Mouse (Mus musculus): ENCODE measurements around the gene Acox1. TPM values are rescaled to one million over a fixed set of nuclear protein-coding genes. Genes with fewer than 3 reads are reported as not detected.

Acox1 gene
- total and polyA plus RNA-seq, 2 experiments from 2014 or later: 66.1 to 116 TPM

DNA sequence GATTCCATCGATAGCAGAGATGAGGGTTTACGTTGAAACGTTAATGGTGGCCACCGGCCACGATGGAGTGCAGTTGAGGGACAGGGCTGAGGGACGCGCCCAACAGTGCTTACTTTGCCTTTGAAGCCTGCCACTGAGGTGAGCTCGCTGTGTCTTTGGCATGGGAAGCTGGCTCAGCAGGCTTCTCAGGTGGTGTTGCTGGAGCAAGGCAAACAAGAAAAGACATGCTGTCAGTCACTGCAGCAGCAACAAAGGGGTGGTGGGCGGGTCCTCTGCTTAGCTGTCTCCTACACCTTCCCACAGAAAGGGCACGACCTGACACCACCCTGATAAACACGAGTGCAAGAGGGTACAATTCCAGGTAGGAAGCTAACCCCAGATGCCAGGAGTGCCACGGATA lies 37.5 kb downstream of the Acox1 start:
- H3K9ac ChIP-seq (replicated peaks; ENCODE audit: low read length, poor library complexity, severe bottlenecking): no peak overlapping the region
- H3K36me3 ChIP-seq (ENCODE audit: insufficient read depth, low read length): peaks cover 31% of the 10 kb centered on the region
- H3K4me3 ChIP-seq (ENCODE audit: low read depth, low read length): no peak overlapping the region
- ATAC-seq (ENCODE audit: low FRiP score): no peak
- H3K9me3 ChIP-seq (ENCODE audit: low read length): no peaks in the 10 kb centered on the region
- H3K27me3 ChIP-seq (ENCODE audit: insufficient read depth, low read length): no peaks in the 10 kb centered on the region
- no peaks in the 10 kb centered on the region for H3K4me1 ChIP-seq (ENCODE audit: insufficient read depth, low read length)
- TF ChIP-seq CTCF (IDR thresholded peaks at IDR 0.05): no peak
- no peak overlapping the region for H3K27ac ChIP-seq (ENCODE audit: low read depth, low read length)
- H3K4me2 ChIP-seq (ENCODE audit: low read depth, low read length, poor library complexity, severe bottlenecking): no peak overlapping the region
- DNase-seq (ENCODE audit: low spot score): no peak
- WGBS: 72% methylated on average over 12 of the region's 12 CpGs

DNA sequence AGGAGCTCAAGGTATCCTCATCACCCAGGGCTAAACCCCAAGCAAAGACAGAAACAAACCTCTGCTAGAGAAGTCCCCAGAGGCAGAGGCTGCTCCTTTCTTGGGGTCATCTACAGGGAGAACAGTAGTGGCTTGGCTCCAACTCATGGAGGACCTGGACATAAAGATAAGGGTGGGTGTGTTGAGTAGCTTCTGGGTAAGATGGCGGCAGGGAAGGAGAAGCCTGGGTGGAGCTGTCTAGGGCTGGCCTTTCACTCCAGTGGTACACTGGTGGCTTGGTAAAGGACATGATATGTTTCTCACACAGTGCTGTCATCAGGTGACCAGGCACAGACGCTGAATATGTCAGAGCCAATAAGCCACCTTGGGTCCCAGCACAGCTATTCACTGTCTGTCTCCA lies 47.9 kb downstream of the Acox1 start:
- Histone ChIP-seq H3K27ac (ENCODE audit: low read depth, low read length) (no peak overlapping the region), H3K9ac (replicated peaks; ENCODE audit: low read length, poor library complexity, severe bottlenecking) (no peak overlapping the region), H3K27me3 (ENCODE audit: insufficient read depth, low read length) (no peaks in the 10 kb centered on the region), H3K36me3 (ENCODE audit: insufficient read depth, low read length) (peaks cover 92% of the 10 kb centered on the region), H3K4me3 (ENCODE audit: low read depth, low read length) (no peak overlapping the region), H3K4me2 (ENCODE audit: low read depth, low read length, poor library complexity, severe bottlenecking) (no peak overlapping the region), H3K4me1 (ENCODE audit: insufficient read depth, low read length) (no peaks in the 10 kb centered on the region), H3K9me3 (ENCODE audit: low read length) (no peaks in the 10 kb centered on the region)
- DNase-seq (ENCODE audit: low spot score) (no peak), ATAC-seq (ENCODE audit: low FRiP score) (no peak)
- WGBS: 100% methylated on average over 2 of the region's 2 CpGs
- TF ChIP-seq CTCF (IDR thresholded peaks at IDR 0.05): no peak

GRCm38 (mm10) chr11:116149341-116149740 lies 49.5 kb downstream of the Acox1 start:
- Histone ChIP-seq H3K4me1 (ENCODE audit: insufficient read depth, low read length) (no peaks in the 10 kb centered on the region), H3K9me3 (ENCODE audit: low read length) (no peaks in the 10 kb centered on the region), H3K4me2 (ENCODE audit: low read depth, low read length, poor library complexity, severe bottlenecking) (no peak overlapping the region), H3K4me3 (ENCODE audit: low read depth, low read length) (no peak overlapping the region), H3K27ac (ENCODE audit: low read depth, low read length) (no peak overlapping the region), H3K27me3 (ENCODE audit: insufficient read depth, low read length) (no peaks in the 10 kb centered on the region), H3K9ac (replicated peaks; ENCODE audit: low read length, poor library complexity, severe bottlenecking) (no peak overlapping the region), H3K36me3 (ENCODE audit: insufficient read depth, low read length) (peaks cover 91% of the 10 kb centered on the region)
- DNase-seq (ENCODE audit: low spot score): no peak
- no peak for TF ChIP-seq CTCF (IDR thresholded peaks at IDR 0.05)
- no peak for ATAC-seq (ENCODE audit: low FRiP score)
- 86% methylated on average over 6 of the region's 6 CpGs for WGBS

DNA sequence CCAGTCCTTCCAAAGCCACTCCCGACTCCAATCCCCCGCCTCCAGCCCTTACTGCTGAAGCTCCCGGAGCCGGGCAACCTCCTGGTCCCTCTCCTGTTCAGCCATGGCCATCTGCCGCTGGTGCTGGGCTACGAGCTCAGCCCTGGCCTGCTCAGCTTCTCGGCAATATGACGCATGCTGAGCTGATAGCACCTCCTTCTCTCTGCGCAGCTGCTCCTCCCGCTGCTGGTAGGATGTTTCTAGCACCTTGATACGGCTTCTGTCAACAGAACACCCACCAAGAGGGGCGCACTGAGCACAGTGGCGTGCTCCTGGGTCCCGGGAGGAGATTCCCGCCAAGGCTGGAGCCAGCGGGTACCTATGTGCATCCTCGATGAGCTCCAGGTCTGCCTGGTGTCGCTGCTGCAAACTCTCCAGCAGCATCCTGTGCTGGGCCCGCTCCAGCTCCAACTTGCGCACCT lies 50.1 kb downstream of the Acox1 start:
- no peak for TF ChIP-seq CTCF (IDR thresholded peaks at IDR 0.05)
- DNase-seq (ENCODE audit: low spot score): peak; percentile 66
- 0 out of 2 replicates have a peak, but pooled peaks have one; percentile 3 for ATAC-seq (ENCODE audit: low FRiP score)

DNA sequence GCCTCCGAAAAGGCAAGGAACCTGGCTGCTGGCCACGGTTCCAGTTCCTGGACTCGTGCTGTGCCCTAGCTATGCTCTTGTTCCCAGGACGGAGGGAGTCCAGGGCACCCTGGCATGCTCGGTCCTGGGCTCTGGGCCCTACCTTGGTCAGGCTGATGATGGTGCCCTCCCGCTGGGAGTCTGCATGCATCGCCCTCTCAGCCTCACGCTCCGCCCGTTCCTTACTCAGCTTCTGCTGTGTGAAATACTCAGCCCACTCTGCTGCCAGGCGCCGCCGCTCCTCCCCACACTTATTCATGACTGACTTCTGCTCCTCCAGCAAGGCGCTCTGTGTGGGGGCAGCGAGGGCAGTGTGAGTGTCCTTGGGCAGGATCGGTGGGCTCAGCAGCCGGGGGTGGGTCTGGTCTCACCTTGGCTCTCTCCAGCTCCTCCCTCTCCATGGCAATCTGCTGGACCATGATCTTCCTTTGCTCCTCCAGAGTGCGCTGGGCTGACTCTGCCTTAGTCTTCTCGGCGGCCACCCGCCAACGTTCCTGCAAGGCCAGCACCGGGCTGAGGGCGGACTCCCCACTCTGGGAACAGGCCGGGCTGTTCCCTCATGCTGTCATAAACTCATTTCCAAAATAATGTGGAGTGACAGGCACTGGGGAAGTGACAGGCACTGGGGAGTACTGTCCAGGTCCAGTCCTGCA lies 52.4 kb downstream of the Acox1 start:
- H3K27me3 ChIP-seq (ENCODE audit: insufficient read depth, low read length): no peaks in the 10 kb centered on the region
- H3K27ac ChIP-seq (ENCODE audit: low read depth, low read length): peak overlapping the region; percentile 18; the same call in 1 of the 2 replicates
- DNase-seq (ENCODE audit: low spot score) (peak; percentile 55), ATAC-seq (ENCODE audit: low FRiP score) (peak; percentile 33; the same call in 1 of the 2 replicates)
- TF ChIP-seq CTCF (IDR thresholded peaks at IDR 0.05): no peak
- WGBS: 74% methylated on average over 25 of the region's 25 CpGs
- no peak overlapping the region for H3K9ac ChIP-seq (replicated peaks; ENCODE audit: low read length, poor library complexity, severe bottlenecking)
- H3K36me3 ChIP-seq (ENCODE audit: insufficient read depth, low read length): peaks cover 77% of the 10 kb centered on the region
- no peaks in the 10 kb centered on the region for H3K9me3 ChIP-seq (ENCODE audit: low read length)
- H3K4me3 ChIP-seq (ENCODE audit: low read depth, low read length): no peak overlapping the region
- H3K4me2 ChIP-seq (ENCODE audit: low read depth, low read length, poor library complexity, severe bottlenecking): no peak overlapping the region
- H3K4me1 ChIP-seq (ENCODE audit: insufficient read depth, low read length): no peaks in the 10 kb centered on the region

More for the DNA sequence above, 50.1 kb downstream of the Acox1 start:
- Histone ChIP-seq H3K4me3 (ENCODE audit: low read depth, low read length) (no peak overlapping the region), H3K4me2 (ENCODE audit: low read depth, low read length, poor library complexity, severe bottlenecking) (no peak overlapping the region), H3K9ac (replicated peaks; ENCODE audit: low read length, poor library complexity, severe bottlenecking) (no peak overlapping the region), H3K27ac (ENCODE audit: low read depth, low read length) (no peak overlapping the region), H3K36me3 (ENCODE audit: insufficient read depth, low read length) (peaks cover 89% of the 10 kb centered on the region), H3K9me3 (ENCODE audit: low read length) (no peaks in the 10 kb centered on the region), H3K27me3 (ENCODE audit: insufficient read depth, low read length) (no peaks in the 10 kb centered on the region), H3K4me1 (ENCODE audit: insufficient read depth, low read length) (no peaks in the 10 kb centered on the region)
- WGBS: 70% methylated on average over 20 of the region's 20 CpGs

- Histone ChIP-seq H3K4me3 (ENCODE audit: low read depth, low read length) (no peak overlapping the region), H3K9ac (replicated peaks; ENCODE audit: low read length, poor library complexity, severe bottlenecking) (no peak overlapping the region), H3K27ac (ENCODE audit: low read depth, low read length) (peak overlapping the region; percentile 38; the same call in 1 of the 2 replicates), H3K4me2 (ENCODE audit: low read depth, low read length, poor library complexity, severe bottlenecking) (no peak overlapping the region), H3K27me3 (ENCODE audit: insufficient read depth, low read length) (no peaks in the 10 kb centered on the region), H3K36me3 (ENCODE audit: insufficient read depth, low read length) (peaks cover 72% of the 10 kb centered on the region), H3K9me3 (ENCODE audit: low read length) (no peaks in the 10 kb centered on the region), H3K4me1 (ENCODE audit: insufficient read depth, low read length) (no peaks in the 10 kb centered on the region)
- 59% methylated on average over 18 of the region's 18 CpGs for WGBS
- DNase-seq (ENCODE audit: low spot score) (no peak), ATAC-seq (ENCODE audit: low FRiP score) (no peak)
- no peak for TF ChIP-seq CTCF (IDR thresholded peaks at IDR 0.05)
Observed at GRCm38 (mm10) chr11:116145481-116146293, 53.2 kb downstream of the Acox1 start.

All from midbrain, postnatal 0 days (tissue).